Mouse (Mus musculus) Patski (cell line): ENCODE results near the gene Arcn1. TPM values are rescaled to one million over a fixed set of nuclear protein-coding genes. Genes with fewer than 3 reads are reported as not detected.

Source experiments
- ATAC-seq: fragments of 100-300 bp; one replicate; pipeline ENCODE4 v1.8.0; 2021
- CTCF ChIA-PET: fragments of 350-600 bp; sonication (Branson Sonifier 250); formaldehyde crosslinking; loops from one replicate; lab custom pipeline; 2022; ENCODE audit warnings: inconsistent platforms; lab: Charles Lee
- POLR2A ChIA-PET: fragments of 350-600 bp; sonication (Branson Sonifier 250); formaldehyde crosslinking; loops from one replicate; lab custom pipeline; 2022; ENCODE audit warnings: antibody characterized with exemption, inconsistent platforms; lab: Charles Lee
- DNase-seq: peaks from one replicate; pipeline ENCODE4 v3.0.0-alpha.2; 2011; ENCODE audit warnings: low read depth, low spot score
- H3K27me3 ChIP-seq: fragments of 371-371 bp; one replicate; pipeline ENCODE4 v1.5.1; 2021
- CTCF ChIP-seq: fragments of 100-300 bp; IDR thresholded peaks from one replicate; pipeline ENCODE4 v1.5.1; 2021
- in situ Hi-C: fragments of 300-500 bp; cut with MboI; formaldehyde crosslinking; loops from 3 replicates; pipeline ENCODE4 v1.11.1; 2018; ENCODE audit warnings: low pct_unique_long_range_greater_than_20kb, mixed read lengths
- polyA plus RNA-seq: library from polyadenylated mRNA; unstranded; gene quantifications from one replicate; pipeline ENCODE4 v1.2.3, GENCODE M21; 2021

Gene Arcn1
- polyA plus RNA-seq: 142 TPM

DNA sequence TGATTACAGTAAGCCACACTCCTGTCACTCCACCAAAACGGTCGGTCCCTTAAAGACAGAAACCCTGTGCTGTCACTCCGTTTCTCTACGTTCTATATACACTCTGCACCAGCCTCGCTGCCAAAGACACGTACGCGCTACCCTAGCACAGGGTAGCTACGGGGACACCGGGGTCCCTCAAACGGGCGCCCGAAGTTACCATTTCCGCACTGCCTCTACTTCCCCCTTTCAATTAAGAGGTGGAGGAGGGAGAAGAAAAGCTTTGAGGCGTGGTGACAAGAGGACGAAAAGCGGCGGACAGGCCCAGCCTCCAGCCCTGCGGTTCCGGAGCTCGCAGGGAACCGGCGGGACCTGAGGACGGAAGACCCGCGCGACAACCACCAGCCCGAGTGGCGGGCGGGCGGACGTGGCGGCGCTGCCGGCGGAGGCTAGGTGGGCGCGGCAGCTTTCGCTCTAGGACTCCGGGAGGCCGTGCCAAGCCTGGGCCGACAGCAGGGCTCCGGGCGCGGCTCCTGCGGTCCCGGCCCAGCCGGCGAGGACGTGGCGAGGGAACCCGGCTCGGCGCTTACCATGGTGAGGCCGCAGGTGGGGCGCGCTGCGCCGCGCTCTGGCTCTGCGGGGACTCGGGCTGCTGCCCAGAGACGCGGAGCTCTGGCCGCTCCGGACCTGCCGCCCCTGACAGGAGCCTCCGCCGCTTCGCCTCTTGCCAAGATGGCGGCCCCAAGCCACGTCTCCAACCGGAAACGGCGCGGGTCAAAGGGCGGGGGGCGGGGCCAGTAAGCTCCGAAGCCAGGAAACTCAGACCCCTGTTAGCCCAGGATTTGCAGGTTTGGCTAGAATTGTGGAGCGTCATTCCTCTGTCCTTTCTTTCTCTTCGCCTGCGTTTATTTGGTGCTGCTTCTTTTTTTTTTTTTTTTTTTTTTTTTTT, at the start of gene Arcn1, which contains the start of gene Ift46:
Gene Arcn1, minus strand, starts transcription at position 745 of the 928 bp plus-strand sequence.
Gene Ift46, plus strand, starts transcription at position 808 of the 928 bp plus-strand sequence.
- ChIA-PET CTCF (interaction anchor here (1.3 to 1.9 kb wide), 2 partner anchors 33 to 50 kb away, joined by 3 to 4 read pairs; no protein-coding TSS in a partner anchor), POLR2A (interaction anchor here (0.7 to 1.4 kb wide), 3 partner anchors 11 to 105 kb away, joined by 3 to 5 read pairs (median 4); no protein-coding TSS in a partner anchor)
- no peak for TF ChIP-seq CTCF
- ATAC-seq: peak; percentile 67
- in situ Hi-C loops: no loop called here
- H3K27me3 ChIP-seq: no peaks in the 10 kb centered on the region
- no peak for DNase-seq

DNA sequence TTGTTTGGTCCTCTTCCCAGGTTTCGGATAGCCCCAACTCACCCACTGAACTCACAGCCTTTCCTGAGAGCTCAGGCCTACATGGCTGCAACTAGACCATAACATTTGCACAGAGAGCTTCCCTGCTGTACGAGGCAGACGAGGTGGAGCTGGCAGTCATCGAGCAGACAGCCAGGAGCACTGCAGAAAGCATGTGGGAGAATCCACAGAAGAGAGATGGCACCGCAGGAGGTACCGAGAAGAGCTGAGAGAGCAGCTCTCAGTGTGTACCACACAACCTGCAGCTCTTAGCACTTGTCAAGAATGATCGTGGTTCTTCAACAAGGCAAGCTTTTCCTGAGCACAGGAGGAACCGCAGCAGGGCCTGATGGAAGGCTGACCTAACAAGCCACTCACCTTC, 46.5 kb upstream of the Arcn1 start:
- ChIA-PET POLR2A (no interaction called here), CTCF (interaction anchor here (0.7 to 1.2 kb wide), 3 partner anchors 11 to 159 kb away, joined by 3 read pairs; partner anchors contain the start of gene Ttc36)
- no peak for ATAC-seq
- in situ Hi-C loops: no loop called here
- H3K27me3 ChIP-seq: no peaks in the 10 kb centered on the region
- DNase-seq: no peak
- TF ChIP-seq CTCF: no peak

DNA sequence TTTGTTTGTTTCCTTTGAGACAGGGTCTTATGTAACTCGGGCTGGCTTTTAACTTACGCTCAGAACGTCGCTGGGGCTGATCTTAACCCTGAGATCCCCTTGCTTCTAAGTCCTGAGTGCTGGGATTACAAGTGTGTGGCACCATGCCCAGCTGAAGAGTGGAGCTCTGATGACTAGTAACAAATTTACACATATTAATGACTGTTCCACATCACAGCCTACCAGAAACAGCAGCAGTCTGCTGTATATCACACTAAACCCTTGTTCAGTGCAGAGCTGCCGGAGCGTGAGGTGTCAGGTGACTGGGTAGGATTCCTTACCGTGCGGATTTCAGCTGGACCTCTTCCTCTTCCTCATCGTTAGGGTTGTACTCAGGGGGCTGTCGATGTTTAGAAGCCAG, 42.7 kb upstream of the Arcn1 start:
- in situ Hi-C loops: no loop called here
- no peaks in the 10 kb centered on the region for H3K27me3 ChIP-seq

DNA sequence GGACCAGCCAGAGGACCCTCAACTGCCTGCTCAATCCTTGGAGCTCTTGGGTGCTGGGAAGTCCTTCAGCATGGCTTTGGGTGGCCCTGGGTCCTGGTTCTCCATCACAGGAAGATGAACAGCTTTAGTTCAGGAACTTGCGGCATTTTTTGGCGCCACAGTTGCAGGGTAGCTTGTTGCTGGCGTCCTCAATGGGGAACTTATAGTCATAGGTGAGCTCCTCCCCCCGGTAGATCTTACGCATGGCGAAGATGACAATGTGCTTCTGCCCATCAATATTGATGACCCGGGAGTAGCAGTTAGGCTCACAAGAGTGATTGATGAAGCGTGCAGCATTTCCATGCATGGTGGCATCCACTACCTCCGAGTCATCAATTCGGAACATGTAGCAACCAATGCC, 40.1 kb upstream of the Arcn1 start:
- ChIA-PET POLR2A (no interaction called here), CTCF (no interaction called here)
- no peaks in the 10 kb centered on the region for H3K27me3 ChIP-seq
- in situ Hi-C loops: no loop called here
- no peak for DNase-seq
- no peak for ATAC-seq
- TF ChIP-seq CTCF: no peak

More for the DNA sequence above, 42.7 kb upstream of the Arcn1 start:
- ATAC-seq (no peak), DNase-seq (no peak)
- TF ChIP-seq CTCF: no peak
- CTCF ChIA-PET: no interaction called here
- POLR2A ChIA-PET: no interaction called here

DNA sequence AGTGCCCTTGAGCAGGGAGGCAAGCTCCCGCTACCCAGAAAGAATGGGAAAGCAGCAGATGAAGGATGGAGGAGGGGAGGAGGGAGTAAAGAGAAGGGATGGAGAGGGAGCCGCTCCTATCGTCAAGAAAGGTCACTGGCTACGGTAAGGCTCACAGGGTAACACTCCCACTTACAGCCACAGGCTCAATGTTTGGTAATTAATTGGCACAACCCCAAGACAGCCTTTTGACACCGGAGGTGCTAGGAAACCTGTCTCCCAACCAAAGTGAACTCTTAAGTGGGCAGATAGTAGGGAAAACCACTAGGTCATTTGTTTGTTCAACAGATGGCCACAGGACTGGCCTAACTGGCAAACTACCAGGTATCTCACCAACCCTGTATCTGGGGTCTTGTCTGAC, 39.5 kb upstream of the Arcn1 start:
- in situ Hi-C loops: no loop called here
- no peak for DNase-seq
- ChIA-PET CTCF (no interaction called here), POLR2A (no interaction called here)
- ATAC-seq: no peak
- no peaks in the 10 kb centered on the region for H3K27me3 ChIP-seq
- no peak for TF ChIP-seq CTCF

DNA sequence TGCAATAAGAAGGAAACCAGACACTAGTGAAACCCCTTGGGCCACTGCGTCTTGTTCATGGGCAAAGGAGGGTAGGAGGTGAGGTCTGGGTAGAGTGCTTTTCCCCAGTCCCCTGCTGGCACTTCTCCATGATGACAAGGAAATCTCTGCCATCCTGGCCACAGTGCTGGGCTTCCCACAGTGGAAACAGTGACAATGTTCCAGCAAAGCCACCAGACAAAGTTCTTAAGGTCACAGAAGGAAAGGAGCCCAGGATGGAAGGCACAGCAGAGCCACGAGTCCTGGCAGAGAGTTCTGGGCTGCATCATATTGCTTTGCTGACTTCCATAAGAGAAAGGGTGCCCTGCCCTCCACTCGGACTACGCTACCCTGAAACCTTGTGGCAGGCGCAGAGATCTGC, 37.9 kb upstream of the Arcn1 start:
- DNase-seq (no peak), ATAC-seq (no peak)
- TF ChIP-seq CTCF: no peak
- H3K27me3 ChIP-seq: no peaks in the 10 kb centered on the region
- in situ Hi-C loops: no loop called here
- CTCF ChIA-PET: no interaction called here
- POLR2A ChIA-PET: no interaction called here

DNA sequence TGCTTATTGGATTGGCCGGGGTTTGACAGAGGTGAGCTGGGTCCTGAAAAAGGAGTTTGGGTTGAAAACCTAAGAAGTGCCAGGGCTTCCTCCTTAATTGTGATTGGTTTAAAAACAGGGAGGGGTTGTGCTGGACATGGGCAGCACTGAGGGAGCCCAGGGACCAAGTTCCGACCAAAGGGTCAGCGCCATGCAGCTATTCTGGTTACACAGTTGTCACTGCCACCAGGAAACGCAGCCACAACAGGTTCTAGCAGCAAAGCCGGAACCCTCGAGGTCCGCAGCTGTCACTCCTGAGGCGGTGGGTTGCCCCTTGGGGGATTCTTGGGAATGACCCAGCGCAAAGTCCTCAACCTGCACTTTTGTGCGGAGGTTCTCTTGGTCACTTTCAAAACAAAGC, 37.0 kb upstream of the Arcn1 start:
- in situ Hi-C loops: no loop called here
- ATAC-seq: no peak
- H3K27me3 ChIP-seq: no peaks in the 10 kb centered on the region
- no peak for DNase-seq
- CTCF ChIA-PET: no interaction called here
- POLR2A ChIA-PET: no interaction called here
- TF ChIP-seq CTCF: no peak

DNA sequence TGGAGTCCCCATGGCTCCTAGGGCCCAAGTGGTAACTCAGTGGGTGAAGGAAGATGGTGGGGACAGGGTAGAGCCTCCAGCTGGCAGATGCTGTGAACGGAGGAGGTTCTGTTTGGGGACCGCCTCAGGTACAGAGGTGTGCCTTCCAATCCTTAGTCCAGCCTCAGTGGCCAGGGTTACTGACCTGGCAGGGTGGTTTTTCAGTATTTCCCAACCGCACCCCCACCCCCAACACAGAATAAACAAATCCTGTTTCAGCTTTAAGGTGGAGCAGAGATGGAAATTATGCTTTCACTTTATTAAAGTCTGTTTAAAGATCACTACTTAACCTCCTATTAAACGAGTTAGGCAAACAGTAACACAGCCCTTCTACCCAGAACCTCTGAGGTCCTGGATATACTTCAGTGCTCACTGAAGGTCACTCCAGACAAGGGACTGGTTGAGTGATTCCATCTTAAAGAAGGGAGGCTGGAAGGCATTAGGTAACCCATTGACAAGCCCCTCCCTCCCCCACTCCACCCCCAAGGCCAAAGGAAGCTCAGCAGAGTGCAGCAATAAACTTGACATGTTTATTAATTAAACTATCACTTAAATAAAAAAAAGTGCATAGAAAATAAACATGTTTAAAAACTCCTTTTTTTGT, 35.3 kb upstream of the Arcn1 start, which contains the start of gene Ttc36:
Gene Ttc36, minus strand, starts transcription at position 265 of the 643 bp plus-strand sequence.
- ChIA-PET POLR2A (interaction anchor here (0.6 kb wide), 1 partner anchor 62 kb away, joined by 3 read pairs; no protein-coding TSS in a partner anchor), CTCF (interaction anchor here (1.2 to 1.4 kb wide), 2 partner anchors 12 to 20 kb away, joined by 3 read pairs; no protein-coding TSS in a partner anchor)
- no peak for TF ChIP-seq CTCF
- DNase-seq: no peak
- H3K27me3 ChIP-seq: no peaks in the 10 kb centered on the region
- in situ Hi-C loops: no loop called here
- ATAC-seq: no peak

DNA sequence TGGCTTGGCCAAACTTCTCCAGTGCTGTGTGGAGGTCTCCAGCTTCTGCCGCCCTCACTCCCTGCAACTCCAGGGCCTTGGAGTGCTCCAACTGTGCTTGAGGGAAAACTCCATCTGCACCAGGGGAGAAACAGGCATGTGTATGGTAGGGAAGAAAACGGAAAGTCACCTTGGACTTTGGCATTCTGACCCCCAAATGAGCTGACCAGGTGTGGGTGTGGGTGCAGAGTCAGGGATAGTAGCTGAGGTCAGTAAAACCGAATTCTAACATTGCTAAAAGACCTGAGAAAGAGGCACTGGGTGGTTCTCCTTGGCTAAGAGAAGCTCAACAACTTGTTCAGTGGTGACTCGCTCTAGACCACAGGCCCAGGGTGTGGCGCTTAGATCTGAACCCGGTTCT, 34.0 kb upstream of the Arcn1 start:
- no peak for TF ChIP-seq CTCF
- ATAC-seq (no peak), DNase-seq (no peak)
- ChIA-PET CTCF (interaction anchor here (0.9 to 1.4 kb wide), 2 partner anchors 15 to 21 kb away, joined by 3 read pairs; no protein-coding TSS in a partner anchor), POLR2A (no interaction called here)
- in situ Hi-C loops: no loop called here
- no peaks in the 10 kb centered on the region for H3K27me3 ChIP-seq

DNA sequence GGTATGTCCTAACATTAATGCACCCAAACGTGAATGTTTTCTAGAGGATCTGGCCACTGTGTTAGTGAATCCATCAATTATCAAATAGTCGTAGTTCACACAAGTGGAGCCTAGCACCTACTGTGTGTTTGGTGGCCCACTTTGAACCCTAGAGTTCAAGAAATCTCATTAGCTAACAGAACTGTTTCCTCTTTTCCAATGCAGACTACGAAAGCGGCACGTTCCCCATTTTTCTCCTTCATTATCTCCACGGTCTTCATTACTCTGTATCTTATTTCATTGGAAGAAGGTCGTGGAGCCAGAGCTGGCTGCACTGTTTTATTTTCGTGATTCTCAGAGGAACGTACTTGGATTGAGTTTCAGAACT, 32.3 kb upstream of the Arcn1 start:
- H3K27me3 ChIP-seq: no peaks in the 10 kb centered on the region
- no peak for DNase-seq
- ChIA-PET CTCF (interaction anchor here (1.2 kb wide), 1 partner anchor 32 kb away, joined by 3 read pairs; the partner anchor contains the start of genes Arcn1 and Ift46), POLR2A (interaction anchor here (1.1 to 1.7 kb wide), 2 partner anchors 13 to 27 kb away, joined by 3 to 5 read pairs; no protein-coding TSS in a partner anchor)
- no peak for ATAC-seq
- TF ChIP-seq CTCF: no peak
- in situ Hi-C loops: no loop called here
